Mouse (Mus musculus): ENCODE data around the gene 4933411K16Rik. TPM values are rescaled to one million over a fixed set of nuclear protein-coding genes. Genes with fewer than 3 reads are reported as not detected.
A peak's percentile ranks its signal among the peaks of the same experiment; 100 is the strongest.

4933411K16Rik gene
- total RNA-seq, 2 experiments from 2014 or later: 0.76 to 1.6 TPM

DNA sequence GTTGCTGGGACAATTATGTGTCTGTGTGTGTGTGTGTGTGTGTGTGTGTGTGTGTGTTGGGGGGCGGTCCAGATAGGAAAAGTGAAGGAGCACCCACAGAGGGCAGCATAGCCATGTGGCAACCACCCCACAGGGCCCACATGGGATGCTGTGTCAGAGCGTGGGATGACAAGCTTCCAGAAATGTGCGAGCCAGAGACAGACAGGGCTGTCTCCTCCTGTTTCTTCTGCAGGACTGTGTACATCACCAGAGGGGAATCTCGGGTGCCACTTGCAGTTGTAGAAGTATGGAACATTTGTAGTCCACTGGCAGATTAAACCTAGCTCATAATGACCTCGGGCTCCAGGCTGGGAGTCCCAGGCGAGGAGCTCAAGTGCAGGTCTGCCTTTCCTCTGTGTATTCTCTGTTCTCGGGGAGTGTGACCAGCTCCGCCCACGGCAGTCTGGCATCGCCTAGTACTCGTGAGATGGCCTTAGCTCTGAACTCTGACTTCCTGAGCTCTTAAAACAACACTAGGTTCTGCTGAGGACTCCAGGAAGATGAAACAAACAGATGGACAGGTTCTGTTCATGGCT, 17.1 kb upstream of the 4933411K16Rik start:
- DNase-seq (ENCODE audit: extremely low spot score in 1 of 2, low spot score in 1 of 2): peak; percentile 13 to 23

DNA sequence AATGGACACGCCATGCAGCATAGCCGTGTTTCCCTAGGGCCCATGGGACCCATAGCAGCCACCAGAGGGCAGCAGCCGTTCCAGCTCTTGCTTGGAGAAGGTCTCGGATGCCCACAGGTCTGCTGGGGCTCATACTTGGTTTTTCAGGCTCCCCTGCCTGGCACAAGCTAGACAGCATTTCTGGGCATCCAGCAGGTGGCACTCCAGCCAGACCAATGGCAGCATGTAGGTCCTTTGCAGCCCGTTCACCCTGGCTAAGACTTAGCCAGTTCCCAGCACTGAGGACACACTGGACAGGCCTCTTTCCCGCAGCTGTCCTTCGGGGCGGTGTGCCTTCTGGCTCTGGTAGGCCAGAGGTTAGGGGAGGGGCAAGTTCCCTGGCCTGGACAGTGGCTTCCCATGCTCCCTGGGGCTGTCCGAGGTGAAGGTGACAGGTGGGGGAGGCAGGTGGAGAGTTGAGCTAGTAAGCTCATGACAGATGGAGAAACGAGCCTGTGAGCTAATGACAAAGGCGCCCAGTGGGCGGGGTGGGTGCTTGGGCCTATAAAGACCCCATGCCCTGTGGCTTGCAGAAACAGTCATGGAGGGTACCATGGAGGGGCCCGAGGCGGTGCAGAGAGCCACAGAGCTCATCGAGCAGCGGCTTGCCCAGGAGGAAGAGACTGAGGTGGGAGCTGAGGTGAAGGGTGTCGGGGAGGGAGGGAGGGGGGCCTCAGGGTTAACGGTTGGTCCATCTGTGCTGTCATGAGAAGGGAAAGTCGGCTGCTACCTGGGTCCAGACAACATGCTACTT, 16.4 kb upstream of the 4933411K16Rik start, which contains the start of gene Ankrd2:
Ankrd2 (plus strand) TSS at position 545 of the 793 bp plus-strand sequence.
- DNase-seq (ENCODE audit: extremely low spot score in 1 of 2, low spot score in 1 of 2): peak; percentile 62 to 76

DNA sequence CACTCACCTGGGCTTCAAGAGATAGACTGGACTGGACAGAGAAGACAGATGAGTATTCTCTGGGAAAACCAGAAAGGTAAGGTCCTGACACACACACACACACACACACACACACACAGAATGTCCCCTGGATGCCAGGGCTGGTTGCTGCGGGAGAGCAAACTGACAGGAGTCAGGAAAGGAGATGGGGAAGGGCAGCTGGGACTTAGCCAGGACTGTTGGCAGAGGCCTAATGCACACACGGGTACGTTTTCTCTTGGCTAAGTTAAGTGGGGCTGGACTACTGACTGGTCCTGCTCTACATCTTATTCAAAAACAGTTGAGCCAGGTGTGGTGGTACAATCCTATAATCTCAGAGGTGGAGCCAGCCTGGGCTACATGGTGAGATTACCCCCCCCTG, 15.7 kb upstream of the 4933411K16Rik start:
- DNase-seq (ENCODE audit: extremely low spot score in 1 of 2, low spot score in 1 of 2): no peak

DNA sequence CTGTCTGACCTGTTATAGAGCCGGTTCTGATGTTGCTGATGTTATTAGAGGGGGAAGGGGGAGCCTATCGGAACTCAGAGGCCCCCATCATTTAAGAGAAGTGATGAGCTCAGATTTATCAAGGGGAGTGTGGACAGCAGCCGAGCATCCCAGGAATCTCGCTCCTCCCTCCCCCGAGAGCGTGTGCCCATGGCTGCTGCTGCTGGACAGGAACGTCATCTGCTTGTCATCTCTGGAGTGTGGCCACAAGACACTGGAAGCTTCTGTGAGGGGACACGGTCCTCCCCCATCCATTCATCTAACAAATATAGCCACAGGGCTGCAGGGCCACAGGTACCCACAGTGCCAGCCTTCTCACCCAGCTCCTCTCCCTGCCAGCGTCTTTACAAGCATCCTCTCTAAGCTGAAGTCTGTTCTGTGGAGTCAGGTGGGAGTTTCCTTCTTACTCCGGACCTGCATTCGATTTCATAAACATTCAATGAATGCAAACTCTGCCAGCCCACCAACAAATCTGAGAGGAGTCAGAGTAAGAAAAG, 14.8 kb upstream of the 4933411K16Rik start:
- no peak for DNase-seq (ENCODE audit: extremely low spot score in 1 of 2, low spot score in 1 of 2)

DNA sequence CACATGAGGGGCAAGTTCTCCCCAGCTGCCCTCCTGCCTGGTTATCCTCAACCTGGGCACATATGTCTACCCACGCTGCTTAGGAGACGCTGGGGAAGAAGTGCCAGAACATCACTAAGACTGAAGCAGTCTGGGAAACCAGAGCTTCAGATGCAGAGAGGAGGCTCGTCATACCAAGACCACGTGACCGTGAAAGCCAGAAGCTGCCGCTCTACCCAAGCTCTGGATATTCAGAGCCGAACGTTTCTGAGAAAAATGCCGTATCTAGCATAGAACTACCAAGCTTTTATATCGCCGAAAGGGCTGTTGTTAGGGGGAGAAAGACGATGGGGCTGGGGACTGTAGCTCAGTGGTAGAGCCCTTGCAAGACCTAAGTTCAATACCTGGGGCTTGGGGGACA, 13.7 kb upstream of the 4933411K16Rik start:
- no peak for DNase-seq (ENCODE audit: extremely low spot score in 1 of 2, low spot score in 1 of 2)

DNA sequence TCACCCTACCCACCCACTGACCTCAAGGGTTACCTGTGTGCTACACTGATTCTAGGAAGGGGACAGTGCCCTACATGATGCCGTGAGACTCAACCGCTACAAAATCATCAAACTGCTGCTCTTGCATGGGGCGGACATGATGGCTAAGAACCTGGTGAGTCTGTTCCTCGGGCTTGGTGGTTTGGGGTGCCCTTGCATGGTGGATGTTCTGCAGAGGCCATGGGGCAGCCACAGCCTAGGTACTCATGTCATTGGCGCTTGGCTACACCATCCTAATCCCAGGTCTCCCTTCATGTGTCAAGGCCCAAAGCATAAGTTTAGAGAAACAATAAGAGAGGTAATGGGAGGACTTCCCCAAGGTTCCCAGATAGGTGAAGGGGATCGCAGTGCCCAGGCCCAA, 8.1 kb upstream of the 4933411K16Rik start:
- DNase-seq (ENCODE audit: extremely low spot score in 1 of 2, low spot score in 1 of 2): no peak

DNA sequence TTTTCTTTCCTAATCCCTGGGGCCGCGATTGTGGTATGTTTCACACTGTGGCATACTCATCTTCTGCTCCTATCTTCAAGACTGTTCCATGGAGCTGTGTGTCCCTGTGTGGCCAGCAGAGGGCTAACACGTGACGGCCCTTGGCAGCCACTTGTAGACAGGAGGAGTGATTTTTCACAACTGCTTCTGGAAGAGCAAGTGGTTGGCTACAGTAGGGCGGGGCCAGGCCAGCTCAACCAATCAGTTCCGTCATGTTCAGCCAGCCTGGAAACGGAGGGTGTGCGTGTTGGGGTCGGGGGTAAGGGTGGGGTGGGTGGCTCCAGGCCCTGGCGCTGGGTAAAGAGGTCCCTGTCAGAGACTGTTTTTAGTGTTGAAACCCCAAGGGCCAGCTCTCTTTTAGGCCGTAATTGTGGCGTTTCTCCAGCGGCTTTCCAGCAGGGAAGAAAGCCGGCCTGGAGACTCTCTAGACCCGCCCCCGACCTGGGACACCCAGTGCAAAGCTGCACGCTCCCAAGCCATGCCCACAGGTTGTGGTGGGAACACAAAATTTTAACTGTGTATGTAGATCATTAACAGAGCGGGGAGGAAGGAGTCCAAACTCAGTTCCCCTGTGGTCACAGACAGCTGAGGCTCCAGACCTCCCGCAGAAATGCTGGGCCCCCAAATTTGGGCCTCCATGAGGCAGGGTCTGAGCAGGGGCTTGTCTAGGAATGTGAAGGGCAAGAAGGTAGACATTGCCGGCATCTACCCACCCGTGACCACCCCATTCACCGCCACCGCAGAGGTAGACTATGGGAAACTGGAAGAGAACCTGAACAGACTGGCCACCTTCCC, 6.6 kb upstream of the 4933411K16Rik start, which contains the start of gene Hoga1:
Hoga1 (plus strand) TSS at position 342 of the 834 bp plus-strand sequence.
- DNase-seq (ENCODE audit: extremely low spot score in 1 of 2, low spot score in 1 of 2): peak in 1 of 2 experiments; percentile 38

DNA sequence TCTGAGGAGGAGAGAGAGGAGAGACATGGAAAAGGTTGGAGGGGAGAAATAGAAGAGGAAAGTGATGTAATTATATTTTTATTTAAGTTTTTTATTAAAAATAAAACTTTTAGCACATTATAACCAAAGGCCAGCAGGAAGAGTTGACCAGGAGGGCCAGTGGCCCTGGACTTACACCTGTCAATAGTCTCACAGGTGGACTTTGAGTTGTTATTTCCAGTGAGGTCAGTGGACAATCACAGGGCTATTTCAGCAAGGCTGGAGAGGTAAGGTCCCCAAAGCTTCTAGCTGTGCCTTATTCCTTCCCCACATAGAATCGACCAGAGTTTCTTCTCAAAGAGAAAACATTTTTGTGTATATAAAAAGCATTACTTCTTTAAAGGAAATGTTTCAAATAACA, 1.8 kb upstream of the 4933411K16Rik start:
- no peak for DNase-seq (ENCODE audit: extremely low spot score in 1 of 2, low spot score in 1 of 2)

DNA sequence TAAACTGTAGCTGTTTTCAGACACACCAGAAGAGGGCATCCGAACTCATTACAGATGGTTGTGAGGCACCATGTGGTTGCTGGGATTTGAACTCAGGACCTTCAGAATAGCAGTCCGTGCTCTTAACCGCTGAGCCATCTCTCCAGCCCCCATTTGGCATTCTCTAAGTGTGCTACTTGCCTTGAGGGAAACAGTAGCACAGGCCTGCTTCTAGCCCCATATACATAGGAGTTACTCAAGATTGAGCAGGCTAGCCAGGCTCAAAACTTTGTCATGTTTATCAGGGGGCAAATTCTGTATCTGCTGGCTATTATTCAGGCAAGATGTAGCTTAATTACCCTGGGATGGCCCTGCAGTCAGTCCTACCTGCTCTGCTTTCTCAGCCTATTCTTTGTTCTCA, 697 bp upstream of the 4933411K16Rik start:
- no peak for DNase-seq (ENCODE audit: extremely low spot score in 1 of 2, low spot score in 1 of 2)

DNA sequence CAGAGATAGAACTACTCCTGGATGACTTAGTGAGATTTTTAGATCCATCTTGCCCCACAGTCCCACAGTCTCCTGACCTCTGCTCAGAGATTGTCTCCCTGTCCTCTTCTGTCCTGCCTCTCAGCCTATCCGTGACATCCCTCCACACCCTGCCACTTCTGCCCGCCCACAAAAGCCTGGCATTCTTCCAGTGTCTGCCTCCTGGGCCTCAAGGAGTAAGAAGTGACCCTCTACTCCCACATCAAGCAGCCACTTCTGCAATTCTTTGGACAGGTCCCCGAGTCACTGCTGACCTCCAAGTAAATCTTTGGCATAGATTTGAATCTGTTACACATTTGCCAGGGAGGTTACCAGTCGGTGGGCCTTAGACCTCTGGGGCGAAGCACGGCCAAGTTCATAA, 2.2 kb downstream of the 4933411K16Rik start:
- no peak for DNase-seq (ENCODE audit: extremely low spot score in 1 of 2, low spot score in 1 of 2)

DNA sequence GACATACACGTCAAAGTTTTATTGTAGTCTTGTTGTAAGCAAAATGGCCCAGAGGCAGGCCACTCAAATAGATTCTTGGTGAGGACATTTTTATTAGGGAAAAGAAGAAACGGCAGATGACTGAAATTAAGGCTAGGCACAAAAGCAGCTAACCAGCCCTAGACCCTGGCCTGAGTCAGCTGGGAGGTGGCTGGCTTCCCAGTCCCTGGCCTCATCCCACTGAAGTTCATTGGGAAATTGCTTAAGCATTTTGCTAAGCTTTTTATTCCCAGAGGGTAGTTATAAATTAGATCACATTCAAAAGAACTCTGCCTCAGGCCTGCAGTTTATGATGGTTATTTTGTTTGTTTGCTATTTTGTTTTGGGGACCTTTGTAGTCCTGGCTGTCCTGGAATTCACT, 3.8 kb downstream of the 4933411K16Rik start:
- DNase-seq (ENCODE audit: extremely low spot score in 1 of 2, low spot score in 1 of 2): no peak

DNA sequence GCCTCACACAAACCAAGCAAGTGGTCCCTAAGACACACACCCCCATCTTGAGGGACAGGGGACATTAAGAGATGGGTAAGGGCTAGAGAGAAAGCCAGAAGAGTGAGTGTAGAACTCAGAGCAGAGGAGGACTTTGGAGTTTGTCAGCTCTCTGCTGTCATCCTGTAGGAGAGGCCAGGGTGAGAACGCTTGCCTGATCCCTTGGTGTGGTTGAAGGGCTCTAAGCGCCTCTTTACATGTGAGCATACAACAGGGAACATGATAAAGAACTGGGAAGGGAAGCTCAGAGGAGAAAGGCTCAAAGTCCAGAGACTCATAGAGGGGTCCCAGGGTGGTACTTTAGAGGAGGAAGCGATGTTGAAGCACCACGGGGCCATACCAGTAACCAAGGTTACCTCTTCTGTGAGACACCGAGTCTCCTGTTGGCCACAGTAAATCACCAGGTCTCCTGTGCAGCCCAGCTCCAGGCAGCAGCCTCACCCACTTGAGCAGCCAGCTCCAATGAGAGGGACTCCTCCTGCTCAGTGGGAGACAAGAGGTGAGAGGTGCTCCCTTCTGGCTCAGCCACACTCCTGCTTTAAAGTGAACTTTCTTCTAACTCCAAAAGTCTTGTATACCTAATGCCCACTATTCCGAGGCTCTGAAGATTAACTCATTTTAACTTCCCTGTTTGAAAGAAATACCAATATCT, 4.8 kb downstream of the 4933411K16Rik start:
- DNase-seq (ENCODE audit: extremely low spot score in 1 of 2, low spot score in 1 of 2): no peak

DNA sequence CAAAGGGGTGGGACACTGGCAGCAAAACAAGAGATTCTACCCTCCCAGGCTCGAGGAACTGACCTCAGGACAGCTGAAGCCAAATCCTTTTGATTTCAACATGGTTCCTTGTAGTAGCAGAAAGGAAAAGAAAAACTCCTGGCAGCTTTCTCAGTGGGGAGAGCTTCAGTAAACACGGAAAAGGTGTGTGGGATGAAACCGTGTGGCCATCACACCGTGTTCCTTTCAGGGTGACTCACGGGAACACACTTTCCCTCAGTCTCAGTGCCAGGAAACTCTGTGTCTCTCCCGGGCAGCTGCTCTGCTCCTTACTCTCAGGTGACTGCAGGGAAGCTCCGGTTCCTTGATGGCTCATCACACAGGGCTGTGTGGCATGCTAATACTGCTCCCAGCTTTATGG, 6.4 kb downstream of the 4933411K16Rik start:
- no peak for DNase-seq (ENCODE audit: extremely low spot score in 1 of 2, low spot score in 1 of 2)

DNA sequence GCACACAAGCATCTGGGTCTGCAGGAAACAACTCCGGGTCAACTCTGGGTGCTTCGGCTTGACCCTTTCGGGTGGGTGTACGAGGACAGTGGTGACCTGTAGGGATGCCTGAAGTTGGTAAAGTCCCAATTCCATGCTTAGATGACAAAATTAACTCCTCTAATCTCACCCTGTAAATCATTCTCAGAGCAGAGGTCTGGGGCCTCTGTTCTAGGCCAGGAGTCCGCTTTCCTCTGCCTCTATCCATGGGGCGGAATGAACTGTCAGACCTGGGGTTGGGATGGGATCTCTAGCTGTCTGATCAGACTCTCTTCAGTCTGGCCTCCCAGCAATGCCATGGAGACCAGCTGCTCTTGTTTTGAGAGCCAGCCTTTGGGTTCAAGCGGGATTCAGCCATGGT, 9.4 kb downstream of the 4933411K16Rik start:
- no peak for DNase-seq (ENCODE audit: extremely low spot score in 1 of 2, low spot score in 1 of 2)

DNA sequence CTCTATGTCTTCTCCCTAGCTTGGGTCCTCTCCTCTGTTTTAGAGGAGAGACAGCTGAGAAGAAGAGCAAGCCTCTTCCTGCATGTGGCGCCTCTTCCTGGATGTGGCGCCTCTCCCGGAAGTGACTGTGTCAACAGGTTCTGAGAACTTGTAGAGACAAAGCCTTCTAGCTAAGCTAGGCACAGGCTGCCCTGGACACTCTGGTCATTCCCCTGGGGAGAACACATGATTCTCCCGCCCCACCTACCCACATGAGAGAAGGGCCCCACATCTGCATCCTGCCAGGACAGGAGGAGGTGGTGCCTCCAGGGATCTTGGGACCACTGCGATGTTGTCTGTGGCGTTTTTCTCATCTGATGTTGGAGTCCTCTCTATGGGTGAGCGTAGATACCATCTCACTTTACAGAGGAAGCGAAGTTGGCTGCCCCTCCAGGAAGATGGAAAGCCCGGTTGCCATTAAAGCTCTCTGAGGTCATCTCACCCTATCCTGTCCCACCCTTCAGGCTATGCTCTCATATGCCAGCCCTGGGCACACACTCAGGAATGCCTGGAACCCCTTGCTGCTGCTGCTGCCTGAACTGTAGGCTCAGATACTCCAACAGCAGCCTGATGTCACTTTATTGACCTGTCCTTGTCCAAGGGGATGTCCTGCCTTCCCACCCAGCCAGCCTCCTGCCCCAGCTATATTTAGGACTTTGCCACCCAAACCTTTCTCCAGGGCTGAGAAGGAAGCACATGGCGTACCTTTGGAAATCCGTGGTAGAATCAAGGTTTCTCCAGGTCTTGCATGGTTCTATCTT, 16.6 kb downstream of the 4933411K16Rik start:
- DNase-seq (ENCODE audit: extremely low spot score in 1 of 2, low spot score in 1 of 2): no peak

DNA sequence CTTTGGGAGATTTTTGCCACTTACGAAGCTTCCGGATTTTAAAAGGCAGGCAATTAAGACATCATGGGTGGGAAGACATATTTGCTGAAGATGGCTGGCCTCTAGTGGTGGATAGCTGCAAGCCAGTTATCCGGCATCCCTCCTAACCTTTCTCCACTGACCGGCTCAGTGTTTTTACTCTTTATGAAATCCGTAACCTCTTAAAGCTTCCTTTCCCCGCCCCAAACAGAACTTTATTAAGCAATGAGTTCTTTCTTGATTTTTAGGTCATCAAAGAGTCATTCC, 17.1 kb downstream of the 4933411K16Rik start:
- DNase-seq (ENCODE audit: extremely low spot score in 1 of 2, low spot score in 1 of 2): no peak

DNA sequence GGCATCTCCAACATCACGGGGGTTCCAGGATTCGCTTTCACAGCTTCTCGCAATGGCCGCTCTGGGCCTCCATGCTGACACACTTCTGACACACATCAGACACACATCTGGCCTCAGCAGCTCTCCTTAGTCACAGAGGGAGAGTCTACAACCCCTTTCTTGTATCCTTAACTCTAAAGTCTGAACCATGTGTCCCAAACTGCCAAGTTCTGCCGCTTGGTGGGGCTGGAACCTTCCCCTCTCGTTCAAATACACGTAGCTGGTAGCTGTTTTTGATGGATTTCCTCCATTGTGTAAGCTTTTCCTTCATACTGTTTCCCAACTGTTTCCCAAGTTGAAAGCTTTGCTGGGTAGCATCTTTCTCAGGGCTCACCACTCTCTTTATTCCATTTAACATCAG, 19.2 kb downstream of the 4933411K16Rik start:
- peak in 1 of 2 experiments; percentile 26 for DNase-seq (ENCODE audit: extremely low spot score in 1 of 2, low spot score in 1 of 2)

DNA sequence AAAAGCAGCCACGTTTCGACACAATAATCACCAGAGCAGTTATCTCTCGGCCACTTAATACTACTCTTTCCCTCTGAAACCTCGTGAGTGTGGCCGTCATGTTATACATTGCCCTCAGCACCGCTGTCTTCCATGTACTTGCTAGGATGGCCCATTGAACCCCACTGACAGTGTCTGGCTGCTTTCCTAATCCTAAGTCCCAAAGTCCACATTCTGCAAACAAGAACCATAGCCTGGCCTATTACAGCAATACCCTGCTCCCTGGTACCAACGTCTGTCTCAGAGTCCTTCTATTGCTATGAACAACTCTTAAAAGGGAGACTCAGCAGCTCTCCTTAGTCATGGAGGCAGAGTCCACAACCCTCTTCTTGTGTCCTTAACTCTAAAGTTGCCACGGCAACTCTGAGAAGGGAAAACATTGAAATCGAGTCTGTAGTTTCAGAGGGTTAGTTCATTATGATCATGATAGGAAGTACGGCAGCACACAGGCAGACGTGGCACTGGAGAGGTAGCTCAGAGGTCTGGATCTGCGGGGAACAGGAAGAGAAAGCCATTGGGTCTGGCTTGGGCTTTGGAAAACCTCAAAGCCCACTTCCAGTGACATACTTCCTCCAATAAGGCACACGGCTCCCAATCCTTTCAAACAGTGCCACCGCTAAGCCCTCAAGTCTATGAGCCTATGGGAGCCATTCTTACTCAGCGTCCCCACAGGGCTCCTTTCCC, 20.0 kb downstream of the 4933411K16Rik start:
- DNase-seq (ENCODE audit: extremely low spot score in 1 of 2, low spot score in 1 of 2): no peak

DNA sequence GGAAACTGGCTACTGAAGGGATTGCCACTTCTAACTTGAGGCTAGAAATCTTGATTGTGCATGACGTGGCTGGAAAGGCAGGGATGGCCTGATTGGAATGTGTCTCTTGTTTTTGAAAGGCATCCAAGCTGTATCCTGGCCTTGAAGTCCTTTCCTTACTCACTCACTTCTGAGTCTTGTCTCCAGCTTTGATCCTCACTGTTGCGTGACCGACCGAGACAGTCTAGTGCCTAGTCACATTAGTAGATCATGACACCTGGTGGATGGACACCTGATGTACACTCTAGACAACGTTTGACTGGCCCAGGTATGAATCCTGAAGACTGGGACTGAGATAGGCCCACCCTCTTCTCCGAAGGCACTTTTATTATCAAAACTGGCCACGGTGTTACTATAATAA, 20.8 kb downstream of the 4933411K16Rik start:
- no peak for DNase-seq (ENCODE audit: extremely low spot score in 1 of 2, low spot score in 1 of 2)
